Mouse (Mus musculus) heart, embryonic 10.5 days (tissue): ENCODE measurements around the gene Cyp46a1. TPM values are rescaled to one million over a fixed set of nuclear protein-coding genes. Genes with fewer than 3 reads are reported as not detected.

Source experiments
- DNase-seq: peaks from one replicate; pipeline ENCODE4 v3.0.0-alpha.2; 2017; ENCODE audit warnings: low spot score
- H3K27ac ChIP-seq: fragments of 300-500 bp; sonication (generic); 2 replicates; pipeline ENCODE4 v1.5.1; 2016; ENCODE audit warnings: mild to moderate bottlenecking
- H3K27me3 ChIP-seq: fragments of 300-500 bp; sonication (generic); 2 replicates; pipeline ENCODE4 v1.6.1; 2016; ENCODE audit warnings: mild to moderate bottlenecking; ENCODE audit not compliant: poor library complexity, insufficient read depth, severe bottlenecking
- H3K36me3 ChIP-seq: fragments of 300-500 bp; sonication (generic); 2 replicates; pipeline ENCODE4 v1.6.1; 2016; ENCODE audit warnings: mild to moderate bottlenecking, moderate library complexity
- H3K4me1 ChIP-seq: fragments of 300-500 bp; sonication (generic); 2 replicates; pipeline ENCODE4 v1.6.1; 2016; ENCODE audit warnings: mild to moderate bottlenecking
- H3K4me3 ChIP-seq: fragments of 300-500 bp; sonication (generic); 2 replicates; pipeline ENCODE4 v1.5.1; 2016; ENCODE audit warnings: mild to moderate bottlenecking, moderate library complexity
- H3K9me3 ChIP-seq: fragments of 300-500 bp; sonication (generic); 2 replicates; pipeline ENCODE4 v1.6.1; 2016; ENCODE audit warnings: mild to moderate bottlenecking, moderate library complexity
- WGBS: fragments of 180-500 bp; shearing (Covaris S2); methylation state at CpG from one replicate; pipeline ENCODE4 v1.1.7; 2016; 5-methylcytosine and 5-hydroxymethylcytosine counted together
- polyA plus RNA-seq: library from polyadenylated mRNA; unstranded; fragments of >200 nt; fragmentation: Nextera tagmentation; extraction: Ambion mirVana; gene quantifications from 2 replicates; pipeline ENCODE4 v1.2.1, GENCODE M21; 2016

Gene Cyp46a1
- polyA plus RNA-seq = 4.4 and 5.9 TPM in 2 replicates

GRCm38 (mm10) chr12:108333895-108334445 lies at the start of gene Cyp46a1:
Cyp46a1 (plus strand) TSS chr12:108334381.
- Histone ChIP-seq H3K27me3 (peaks cover 74% of the 10 kb centered on the region), H3K9me3 (no peaks in the 10 kb centered on the region), H3K4me1 (peaks cover 32% of the 10 kb centered on the region), H3K4me3 (peak within 1 kb of the TSS; percentile 77), H3K27ac (peak within 1 kb of the TSS; percentile 80), H3K36me3 (no peaks in the 10 kb centered on the region)
- WGBS = under 1% methylated on average over 54 of the region's 56 CpGs
- peak; percentile 100 for DNase-seq

GRCm38 (mm10) chr12:108284455-108285224 lies 49.5 kb upstream of the Cyp46a1 start:
- no peaks in the 10 kb centered on the region for H3K36me3 ChIP-seq
- H3K9me3 ChIP-seq = no peaks in the 10 kb centered on the region
- DNase-seq = no peak
- 0 out of 2 replicates have a peak, but pooled peaks cover 5% of the 10 kb centered on the region for H3K27me3 ChIP-seq
- H3K4me3 ChIP-seq = no peak overlapping the region; the same call in 1 of the 2 replicates
- peak overlapping the region; percentile 62; the same call in 1 of the 2 replicates for H3K27ac ChIP-seq
- peaks cover 21% of the 10 kb centered on the region for H3K4me1 ChIP-seq
- 29% methylated on average over 14 of the region's 14 CpGs for WGBS

- 0 out of 2 replicates have a peak, but pooled peaks cover 5% of the 10 kb centered on the region for H3K27me3 ChIP-seq
- peak overlapping the region; percentile 29; the same call in 1 of the 2 replicates for H3K4me3 ChIP-seq
- no peaks in the 10 kb centered on the region for H3K9me3 ChIP-seq
- peak overlapping the region; percentile 77 for H3K27ac ChIP-seq
- H3K4me1 ChIP-seq = peaks cover 21% of the 10 kb centered on the region
- 32% methylated on average over 11 of the region's 11 CpGs for WGBS
- H3K36me3 ChIP-seq = no peaks in the 10 kb centered on the region
- DNase-seq = peak; percentile 73
Observed at GRCm38 (mm10) chr12:108285225-108286011, 48.8 kb upstream of the Cyp46a1 start.

GRCm38 (mm10) chr12:108286381-108286780 lies 47.8 kb upstream of the Cyp46a1 start:
- no peaks in the 10 kb centered on the region for H3K36me3 ChIP-seq
- H3K9me3 ChIP-seq = no peaks in the 10 kb centered on the region
- no peak overlapping the region for H3K27ac ChIP-seq
- peaks cover 21% of the 10 kb centered on the region for H3K4me1 ChIP-seq
- DNase-seq = no peak
- H3K27me3 ChIP-seq = 0 out of 2 replicates have a peak, but pooled peaks cover 5% of the 10 kb centered on the region
- H3K4me3 ChIP-seq = no peak overlapping the region
- WGBS = 82% methylated on average over 4 of the region's 4 CpGs

GRCm38 (mm10) chr12:108287011-108287410 lies 47.2 kb upstream of the Cyp46a1 start:
- Histone ChIP-seq H3K27me3 (0 out of 2 replicates have a peak, but pooled peaks cover 10% of the 10 kb centered on the region), H3K9me3 (no peaks in the 10 kb centered on the region), H3K27ac (no peak overlapping the region), H3K4me1 (peaks cover 22% of the 10 kb centered on the region), H3K36me3 (no peaks in the 10 kb centered on the region), H3K4me3 (no peak overlapping the region)
- no peak for DNase-seq
- WGBS = 90% methylated on average over 8 of the region's 8 CpGs

- Histone ChIP-seq H3K9me3 (no peaks in the 10 kb centered on the region), H3K36me3 (no peaks in the 10 kb centered on the region), H3K27ac (no peak overlapping the region), H3K4me3 (no peak overlapping the region), H3K4me1 (peaks cover 32% of the 10 kb centered on the region), H3K27me3 (0 out of 2 replicates have a peak, but pooled peaks cover 10% of the 10 kb centered on the region)
- WGBS = 77% methylated on average over 19 of the region's 19 CpGs
- no peak for DNase-seq
Observed at GRCm38 (mm10) chr12:108288127-108288880, 45.9 kb upstream of the Cyp46a1 start.

GRCm38 (mm10) chr12:108292419-108292818 lies 41.8 kb upstream of the Cyp46a1 start:
- Histone ChIP-seq H3K27ac (no peak overlapping the region), H3K9me3 (no peaks in the 10 kb centered on the region), H3K36me3 (no peaks in the 10 kb centered on the region), H3K4me3 (peak overlapping the region; percentile 37), H3K27me3 (peaks cover 11% of the 10 kb centered on the region), H3K4me1 (peaks cover 11% of the 10 kb centered on the region)
- DNase-seq = peak; percentile 73
- WGBS = 4% methylated on average over 9 of the region's 9 CpGs

GRCm38 (mm10) chr12:108292957-108293356 lies 41.2 kb upstream of the Cyp46a1 start:
- Histone ChIP-seq H3K27me3 (peaks cover 12% of the 10 kb centered on the region), H3K4me1 (peaks cover 11% of the 10 kb centered on the region), H3K36me3 (no peaks in the 10 kb centered on the region), H3K4me3 (peak overlapping the region; percentile 37), H3K9me3 (no peaks in the 10 kb centered on the region), H3K27ac (no peak overlapping the region)
- DNase-seq = peak; percentile 84
- 4% methylated on average over 8 of the region's 8 CpGs for WGBS

GRCm38 (mm10) chr12:108294620-108295019 lies 39.6 kb upstream of the Cyp46a1 start:
- Histone ChIP-seq H3K9me3 (no peaks in the 10 kb centered on the region), H3K27me3 (peaks cover 15% of the 10 kb centered on the region), H3K36me3 (no peaks in the 10 kb centered on the region), H3K27ac (no peak overlapping the region), H3K4me1 (peaks cover 11% of the 10 kb centered on the region), H3K4me3 (no peak overlapping the region)
- no peak for DNase-seq
- WGBS = 68% methylated on average over 3 of the region's 3 CpGs

- no peak overlapping the region for H3K27ac ChIP-seq
- WGBS = 75% methylated on average over 6 of the region's 6 CpGs
- H3K9me3 ChIP-seq = no peaks in the 10 kb centered on the region
- no peak overlapping the region for H3K4me3 ChIP-seq
- H3K4me1 ChIP-seq = peaks cover 10% of the 10 kb centered on the region
- no peaks in the 10 kb centered on the region for H3K36me3 ChIP-seq
- peaks cover 10% of the 10 kb centered on the region for H3K27me3 ChIP-seq
- no peak for DNase-seq
Observed at GRCm38 (mm10) chr12:108297033-108297432, 37.1 kb upstream of the Cyp46a1 start.

GRCm38 (mm10) chr12:108301006-108301405 lies 33.2 kb upstream of the Cyp46a1 start:
- WGBS = 75% methylated on average over 6 of the region's 6 CpGs
- H3K4me3 ChIP-seq = no peak overlapping the region
- H3K36me3 ChIP-seq = no peaks in the 10 kb centered on the region
- peaks cover 8% of the 10 kb centered on the region for H3K4me1 ChIP-seq
- H3K9me3 ChIP-seq = no peaks in the 10 kb centered on the region
- no peak for DNase-seq
- no peak overlapping the region for H3K27ac ChIP-seq
- peaks cover 33% of the 10 kb centered on the region for H3K27me3 ChIP-seq

- Histone ChIP-seq H3K36me3 (no peaks in the 10 kb centered on the region), H3K4me3 (no peak overlapping the region), H3K27ac (no peak overlapping the region), H3K27me3 (peaks cover 55% of the 10 kb centered on the region), H3K9me3 (no peaks in the 10 kb centered on the region), H3K4me1 (peaks cover 15% of the 10 kb centered on the region)
- no peak for DNase-seq
- WGBS = 65% methylated on average over 6 of the region's 6 CpGs
Observed at GRCm38 (mm10) chr12:108303778-108304365, 30.3 kb upstream of the Cyp46a1 start.
